Mouse (Mus musculus): ENCODE measurements around the gene Zic5. TPM values are rescaled to one million over a fixed set of nuclear protein-coding genes. Genes with fewer than 3 reads are reported as not detected.

The Zic5 gene
- polyA plus RNA-seq, 1 experiment from 2014 or later: 0.30 TPM

DNA sequence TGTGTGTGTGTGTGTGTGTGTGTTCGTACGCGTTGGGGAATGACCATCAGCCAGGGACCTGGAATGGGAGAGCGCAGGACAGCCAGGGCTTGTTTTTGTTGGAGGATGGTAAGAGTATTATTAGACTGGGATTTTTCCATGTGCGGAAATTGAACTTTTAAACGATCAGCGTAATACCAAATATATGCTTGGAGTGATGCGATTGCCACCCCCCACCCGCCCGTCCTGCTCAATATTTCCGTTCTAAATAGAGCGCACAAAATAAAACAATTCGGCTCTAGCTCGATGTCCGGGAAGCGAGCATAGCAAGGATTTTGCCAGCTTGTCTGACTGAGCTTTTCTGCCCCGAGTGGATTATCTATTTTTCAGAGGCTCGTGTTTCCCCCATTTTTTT, 11.3 kb upstream of the Zic5 start:
- no peaks in the 10 kb centered on the region for H3K36me3 ChIP-seq
- H3K27ac ChIP-seq: no peak overlapping the region
- peaks cover 38% of the 10 kb centered on the region for H3K4me1 ChIP-seq
- no peaks in the 10 kb centered on the region for H3K9me3 ChIP-seq
- no peak overlapping the region for H3K4me3 ChIP-seq
- WGBS: under 1% methylated on average over 18 of the region's 18 CpGs
- H3K27me3 ChIP-seq (ENCODE audit: insufficient read depth, poor library complexity, severe bottlenecking): peaks cover 96% of the 10 kb centered on the region
- DNase-seq (ENCODE audit: low spot score): no peak

DNA sequence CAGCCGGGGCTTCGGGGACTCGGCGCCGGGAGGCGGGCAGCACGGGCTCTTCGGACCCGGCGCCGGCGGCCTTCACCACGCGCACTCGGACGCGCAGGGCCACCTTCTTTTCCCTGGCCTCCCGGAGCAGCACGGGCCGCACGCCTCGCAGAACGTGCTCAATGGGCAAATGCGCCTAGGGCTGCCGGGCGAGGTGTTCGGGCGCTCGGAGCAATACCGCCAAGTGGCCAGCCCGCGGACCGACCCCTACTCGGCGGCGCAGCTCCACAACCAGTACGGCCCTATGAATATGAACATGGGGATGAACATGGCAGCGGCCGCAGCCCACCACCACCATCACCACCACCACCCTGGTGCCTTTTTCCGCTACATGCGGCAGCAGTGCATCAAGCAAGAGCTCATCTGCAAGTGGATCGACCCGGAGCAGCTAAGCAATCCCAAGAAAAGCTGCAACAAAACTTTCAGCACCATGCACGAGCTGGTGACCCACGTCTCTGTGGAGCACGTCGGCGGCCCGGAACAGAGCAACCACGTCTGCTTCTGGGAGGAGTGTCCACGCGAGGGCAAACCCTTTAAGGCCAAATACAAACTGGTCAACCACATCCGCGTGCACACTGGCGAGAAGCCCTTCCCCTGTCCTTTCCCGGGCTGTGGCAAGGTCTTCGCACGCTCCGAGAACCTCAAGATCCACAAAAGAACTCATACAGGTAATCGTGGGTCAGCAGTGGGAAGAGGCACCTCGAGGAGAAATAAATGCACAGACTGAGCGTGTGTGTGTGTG, 10.8 kb upstream of the Zic5 start:
- DNase-seq (ENCODE audit: low spot score): peak; percentile 79
- H3K27ac ChIP-seq: no peak overlapping the region
- H3K36me3 ChIP-seq: no peaks in the 10 kb centered on the region
- peaks cover 38% of the 10 kb centered on the region for H3K4me1 ChIP-seq
- H3K9me3 ChIP-seq: no peaks in the 10 kb centered on the region
- WGBS: under 1% methylated on average over 62 of the region's 62 CpGs
- peaks cover 96% of the 10 kb centered on the region for H3K27me3 ChIP-seq (ENCODE audit: insufficient read depth, poor library complexity, severe bottlenecking)
- H3K4me3 ChIP-seq: peak overlapping the region; percentile 64

- Histone ChIP-seq H3K27ac (peak overlapping the region; percentile 3; the same call in 1 of the 2 replicates), H3K36me3 (no peaks in the 10 kb centered on the region), H3K9me3 (no peaks in the 10 kb centered on the region), H3K4me3 (peak overlapping the region; percentile 64), H3K4me1 (peaks cover 38% of the 10 kb centered on the region), H3K27me3 (ENCODE audit: insufficient read depth, poor library complexity, severe bottlenecking) (peaks cover 96% of the 10 kb centered on the region)
- WGBS: under 1% methylated on average over 65 of the region's 65 CpGs
- DNase-seq (ENCODE audit: low spot score): peak; percentile 75
Measured at GRCm38 (mm10) chr14:122475557-122476040, 10.1 kb upstream of the Zic5 start.

- Histone ChIP-seq H3K27me3 (ENCODE audit: insufficient read depth, poor library complexity, severe bottlenecking) (peaks cover 96% of the 10 kb centered on the region), H3K9me3 (no peaks in the 10 kb centered on the region), H3K36me3 (no peaks in the 10 kb centered on the region), H3K4me3 (peak within 1 kb of the TSS; percentile 64), H3K4me1 (peaks cover 38% of the 10 kb centered on the region), H3K27ac (peak within 1 kb of the TSS; percentile 3; the same call in 1 of the 2 replicates)
- under 1% methylated on average over 44 of the region's 73 CpGs for WGBS
- DNase-seq (ENCODE audit: low spot score): peak; percentile 78
Measured at GRCm38 (mm10) chr14:122474891-122475556, 9.5 kb upstream of the Zic5 start, which contains the start of gene Zic2. Zic2 (plus strand) TSS chr14:122475435.

DNA sequence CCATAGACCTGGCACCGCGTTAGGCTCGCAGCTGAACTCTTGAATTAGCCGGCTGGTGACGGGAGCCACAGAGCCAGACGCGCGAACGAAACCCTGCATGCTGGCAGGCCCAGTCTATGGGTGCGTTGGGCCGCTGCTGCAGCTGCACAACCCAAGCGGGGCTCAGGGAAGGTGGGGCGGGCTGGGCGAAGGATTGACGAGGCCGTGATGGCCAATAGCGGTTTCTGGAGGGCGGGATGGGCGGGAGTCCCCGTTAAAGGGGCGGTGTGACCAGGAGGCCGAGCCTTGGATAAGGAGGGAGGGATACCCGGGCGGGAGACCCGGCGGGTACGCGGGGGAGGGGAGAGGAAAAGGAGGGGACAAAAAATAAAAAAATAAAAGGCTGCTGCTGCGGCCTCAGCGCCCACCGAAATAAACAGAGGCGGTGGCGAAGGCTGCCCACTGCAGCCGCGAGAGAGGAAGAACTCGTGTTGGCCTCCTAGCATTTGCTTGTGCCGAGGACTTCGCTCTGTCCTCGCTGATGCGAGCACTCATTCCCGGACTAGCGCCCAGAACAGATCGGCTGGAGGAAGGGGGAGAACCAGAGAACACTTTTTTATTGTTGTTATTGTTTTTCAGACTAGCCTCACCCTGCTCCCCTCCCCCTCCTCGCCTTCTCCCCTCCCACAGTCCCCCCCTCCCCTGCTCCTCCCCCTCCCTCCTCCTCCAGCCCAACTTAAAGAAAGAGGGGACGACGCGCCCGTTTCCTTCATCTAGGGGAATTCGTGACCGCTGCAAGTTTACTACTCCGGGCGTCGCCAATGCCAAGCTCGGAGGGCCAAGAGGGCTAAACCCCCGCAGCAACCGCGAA, 8.8 kb upstream of the Zic5 start:
- WGBS: under 1% methylated on average over 57 of the region's 57 CpGs
- H3K4me3 ChIP-seq: peak overlapping the region; percentile 64
- no peaks in the 10 kb centered on the region for H3K9me3 ChIP-seq
- H3K36me3 ChIP-seq: no peaks in the 10 kb centered on the region
- H3K4me1 ChIP-seq: peaks cover 38% of the 10 kb centered on the region
- peak; percentile 86 for DNase-seq (ENCODE audit: low spot score)
- H3K27me3 ChIP-seq (ENCODE audit: insufficient read depth, poor library complexity, severe bottlenecking): peaks cover 97% of the 10 kb centered on the region
- H3K27ac ChIP-seq: no peak overlapping the region

- Histone ChIP-seq H3K27me3 (ENCODE audit: insufficient read depth, poor library complexity, severe bottlenecking) (peaks cover 98% of the 10 kb centered on the region), H3K4me3 (no peak overlapping the region; the same call in 1 of the 2 replicates), H3K27ac (no peak overlapping the region), H3K4me1 (peaks cover 31% of the 10 kb centered on the region), H3K36me3 (no peaks in the 10 kb centered on the region), H3K9me3 (no peaks in the 10 kb centered on the region)
- under 1% methylated on average over 17 of the region's 17 CpGs for WGBS
- DNase-seq (ENCODE audit: low spot score): no peak
Measured at GRCm38 (mm10) chr14:122473211-122473751, 7.8 kb upstream of the Zic5 start.

- Histone ChIP-seq H3K9me3 (no peaks in the 10 kb centered on the region), H3K4me1 (peaks cover 31% of the 10 kb centered on the region), H3K4me3 (no peak overlapping the region), H3K27me3 (ENCODE audit: insufficient read depth, poor library complexity, severe bottlenecking) (peaks cover 98% of the 10 kb centered on the region), H3K27ac (no peak overlapping the region), H3K36me3 (no peaks in the 10 kb centered on the region)
- no peak for DNase-seq (ENCODE audit: low spot score)
- 2% methylated on average over 5 of the region's 5 CpGs for WGBS
Measured at GRCm38 (mm10) chr14:122472647-122473046, 7.2 kb upstream of the Zic5 start.

- Histone ChIP-seq H3K27me3 (ENCODE audit: insufficient read depth, poor library complexity, severe bottlenecking) (peaks cover 99% of the 10 kb centered on the region), H3K27ac (no peak overlapping the region), H3K4me3 (no peak overlapping the region), H3K9me3 (no peaks in the 10 kb centered on the region), H3K36me3 (no peaks in the 10 kb centered on the region), H3K4me1 (peaks cover 31% of the 10 kb centered on the region)
- no peak for DNase-seq (ENCODE audit: low spot score)
- WGBS: under 1% methylated on average over 13 of the region's 13 CpGs
Measured at GRCm38 (mm10) chr14:122472161-122472560, 6.7 kb upstream of the Zic5 start.

GRCm38 (mm10) chr14:122471449-122472085, 6.1 kb upstream of the Zic5 start:
- 10% methylated on average over 31 of the region's 31 CpGs for WGBS
- H3K4me1 ChIP-seq: peaks cover 31% of the 10 kb centered on the region
- peaks cover 99% of the 10 kb centered on the region for H3K27me3 ChIP-seq (ENCODE audit: insufficient read depth, poor library complexity, severe bottlenecking)
- no peak for DNase-seq (ENCODE audit: low spot score)
- no peak overlapping the region for H3K4me3 ChIP-seq
- H3K36me3 ChIP-seq: no peaks in the 10 kb centered on the region
- H3K27ac ChIP-seq: no peak overlapping the region
- no peaks in the 10 kb centered on the region for H3K9me3 ChIP-seq

DNA sequence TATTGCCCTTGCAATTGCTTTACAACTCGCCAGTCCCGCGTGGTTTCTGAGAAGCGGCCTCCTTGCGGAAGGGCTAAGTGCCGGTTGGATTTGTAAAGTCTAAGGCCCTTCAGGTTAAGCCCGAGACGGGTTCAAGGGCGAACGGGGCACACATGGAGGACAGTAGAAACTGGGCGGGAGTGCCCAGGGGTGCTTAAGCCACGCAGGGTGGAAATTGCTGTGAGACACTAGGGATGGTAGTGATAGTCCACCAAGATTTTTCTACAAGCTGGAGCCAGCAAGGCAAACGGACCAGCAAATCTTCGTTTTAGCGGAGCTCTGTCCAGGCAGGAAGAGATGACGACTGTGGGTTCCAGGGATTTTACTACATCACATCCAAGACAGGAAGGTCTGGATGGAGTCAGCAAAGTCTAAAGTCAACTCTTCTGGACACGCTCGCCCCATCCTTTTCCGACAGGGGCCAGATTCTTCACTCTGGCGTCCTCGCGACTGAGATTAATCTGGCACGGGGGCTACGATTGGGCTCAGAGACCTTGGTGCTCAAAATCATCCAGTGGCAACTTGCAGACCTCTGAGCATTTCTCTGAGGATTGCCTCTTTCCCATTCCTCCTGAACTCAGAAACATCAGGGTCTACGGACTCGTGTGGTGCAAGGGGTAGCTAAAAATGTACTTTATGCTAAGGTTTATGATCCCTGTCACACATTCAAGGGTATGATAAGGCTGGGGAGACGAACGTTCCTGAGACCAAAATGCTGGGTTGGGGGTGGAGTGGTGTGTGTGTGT, 3.7 kb upstream of the Zic5 start:
- 2% methylated on average over 28 of the region's 28 CpGs for WGBS
- peaks cover 24% of the 10 kb centered on the region for H3K4me1 ChIP-seq
- no peaks in the 10 kb centered on the region for H3K36me3 ChIP-seq
- H3K27ac ChIP-seq: no peak overlapping the region
- no peaks in the 10 kb centered on the region for H3K9me3 ChIP-seq
- peaks cover 99% of the 10 kb centered on the region for H3K27me3 ChIP-seq (ENCODE audit: insufficient read depth, poor library complexity, severe bottlenecking)
- H3K4me3 ChIP-seq: no peak overlapping the region; the same call in 1 of the 2 replicates
- DNase-seq (ENCODE audit: low spot score): no peak

DNA sequence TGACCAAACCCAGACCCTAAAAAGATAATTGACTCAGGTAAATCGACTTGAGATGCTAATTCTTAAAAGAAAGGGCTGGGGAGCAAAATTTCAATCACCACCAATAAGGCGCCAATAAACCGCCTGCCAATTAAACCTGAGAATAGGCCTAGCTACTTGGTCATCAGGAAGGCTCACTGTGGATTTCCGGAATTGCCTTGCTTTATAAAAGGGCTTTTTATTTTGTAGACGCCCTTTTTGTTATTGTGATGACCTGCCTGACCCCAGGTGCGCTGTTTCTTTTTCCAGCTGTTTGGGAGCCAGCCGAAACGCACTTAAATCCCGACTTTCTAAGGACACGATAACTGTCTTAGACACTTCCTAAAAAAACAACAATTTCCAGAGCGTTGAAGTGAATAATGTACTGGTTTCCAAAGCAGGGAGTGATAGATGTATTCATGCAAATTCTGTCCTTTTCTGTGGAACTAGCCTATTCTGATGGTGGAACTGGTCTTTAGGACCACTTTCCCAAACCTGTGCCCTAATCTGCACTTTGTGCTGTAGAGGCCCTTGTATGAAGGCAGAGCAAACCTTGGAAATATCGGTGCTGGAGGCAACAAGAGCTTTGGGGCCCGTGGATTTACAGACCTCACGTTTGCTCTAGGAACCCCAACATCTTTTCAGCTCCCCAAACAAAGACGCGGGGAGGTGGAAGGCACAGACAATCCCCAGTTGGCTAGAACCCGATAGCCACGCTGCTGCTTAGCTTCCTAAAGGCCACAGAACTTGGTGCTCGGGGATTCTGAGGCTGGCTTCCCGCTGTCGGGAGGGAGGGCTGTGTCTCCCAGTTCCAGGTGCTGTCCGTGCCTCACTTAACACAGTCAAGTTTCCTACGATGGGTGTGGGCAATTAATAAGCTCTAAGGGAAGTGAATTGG, 2.7 kb upstream of the Zic5 start:
- Histone ChIP-seq H3K36me3 (no peaks in the 10 kb centered on the region), H3K27ac (no peak overlapping the region), H3K27me3 (ENCODE audit: insufficient read depth, poor library complexity, severe bottlenecking) (peaks cover 99% of the 10 kb centered on the region), H3K9me3 (no peaks in the 10 kb centered on the region), H3K4me1 (peaks cover 24% of the 10 kb centered on the region), H3K4me3 (no peak overlapping the region; the same call in 1 of the 2 replicates)
- DNase-seq (ENCODE audit: low spot score): no peak
- 8% methylated on average over 23 of the region's 23 CpGs for WGBS
